Mouse (Mus musculus) CH12.LX (cell line): ENCODE measurements around the gene Ndufa13. TPM values are rescaled to one million over a fixed set of nuclear protein-coding genes. Genes with fewer than 3 reads are reported as not detected.

Experiments used
- DNase-seq: peaks from one replicate; pipeline ENCODE4 v3.0.0-alpha.2; 2013; ENCODE audit errors: extremely low read depth
- H3K27ac ChIP-seq: 2 replicates; pipeline ENCODE4 v1.5.1; 2012; ENCODE audit warnings: low read depth, mild to moderate bottlenecking, control low read depth, moderate library complexity; ENCODE audit not compliant: insufficient read depth
- H3K27me3 ChIP-seq: replicated peaks from 2 replicates; pipeline ENCODE3; 2012; ENCODE audit warnings: inconsistent platforms
- H3K36me3 ChIP-seq, 2 experiments: replicated peaks in 1 of 2; 2 replicates each; pipeline versions ENCODE3 to v1.6.1; 2012; ENCODE audit warnings: inconsistent platforms in 1 of 2, low read length in 1 of 2, mild to moderate bottlenecking in 1 of 2, mixed read lengths in 1 of 2, moderate library complexity in 1 of 2; ENCODE audit not compliant: control insufficient read depth in 1 of 2, insufficient read depth in 1 of 2
- H3K4me1 ChIP-seq, 2 experiments: 2 replicates each; pipeline ENCODE4 v1.6.1; 2012; ENCODE audit warnings: inconsistent platforms in 1 of 2, moderate library complexity in 1 of 2; ENCODE audit not compliant: insufficient read depth in 2 of 2, control insufficient read depth in 1 of 2
- H3K4me2 ChIP-seq: 2 replicates; pipeline ENCODE4 v1.6.1; 2012; ENCODE audit warnings: low read depth, mild to moderate bottlenecking, control low read depth; ENCODE audit not compliant: poor library complexity, insufficient read depth, severe bottlenecking
- H3K4me3 ChIP-seq, 3 experiments: fragments of 150-350 bp in 1 of 3; sonication (generic) in 1 of 3; replicated peaks in 1 of 3; 2 replicates each; pipeline versions ENCODE3 to v1.5.1; 2011 to 2012; ENCODE audit warnings: low read depth in 2 of 3, low read length in 2 of 3, mild to moderate bottlenecking in 2 of 3, moderate library complexity in 2 of 3, control low read depth in 1 of 3, improper control_type of control experiment in 1 of 3, inconsistent platforms in 1 of 3, mixed read lengths in 1 of 3; ENCODE audit not compliant: poor library complexity in 1 of 3
- H3K79me2 ChIP-seq: replicated peaks from 2 replicates; pipeline ENCODE4 v1.6.1; 2012; ENCODE audit warnings: mild to moderate bottlenecking, moderate library complexity; ENCODE audit not compliant: control insufficient read depth, poor library complexity, insufficient read depth, severe bottlenecking; ENCODE audit errors: extremely low read depth
- H3K9ac ChIP-seq: 2 replicates; pipeline ENCODE4 v1.6.1; 2012; ENCODE audit warnings: low read depth, mild to moderate bottlenecking, control low read depth, moderate library complexity; ENCODE audit not compliant: insufficient read depth
- H3K9me3 ChIP-seq: replicated peaks from 2 replicates; pipeline ENCODE3; 2012; ENCODE audit warnings: low read length, inconsistent platforms, mixed read lengths
- CHD1 ChIP-seq: IDR thresholded peaks from 2 replicates; pipeline ENCODE4 v1.6.1; 2012; ENCODE audit warnings: low read depth, low read length, improper control_type of control experiment, inconsistent platforms
- CHD2 ChIP-seq: IDR thresholded peaks from 2 replicates; pipeline ENCODE4 v1.6.1; 2011; ENCODE audit warnings: low read length, improper control_type of control experiment
- E2F4 ChIP-seq: IDR thresholded peaks from 2 replicates; pipeline ENCODE4 v1.6.1; 2011; ENCODE audit warnings: low read depth, low read length, improper control_type of control experiment; ENCODE audit not compliant: insufficient replicate concordance
- JUN ChIP-seq: IDR thresholded peaks from 2 replicates; pipeline ENCODE4 v1.6.1; 2011; ENCODE audit warnings: low read depth, mild to moderate bottlenecking, low read length, improper control_type of control experiment, moderate library complexity; ENCODE audit not compliant: insufficient read depth
- JUND ChIP-seq: conservative IDR thresholded peaks from 2 replicates; pipeline ENCODE4 v1.6.1; 2011; ENCODE audit warnings: low read depth, low read length, improper control_type of control experiment
- KAT2A ChIP-seq: IDR thresholded peaks from 2 replicates; pipeline ENCODE4 v1.6.1; 2012; ENCODE audit warnings: low read length, improper control_type of control experiment, inconsistent platforms; ENCODE audit not compliant: insufficient replicate concordance
- MAFK ChIP-seq: IDR thresholded peaks from 2 replicates; pipeline ENCODE4 v1.6.1; 2011; ENCODE audit warnings: low read length, improper control_type of control experiment; ENCODE audit not compliant: insufficient replicate concordance
- MAX ChIP-seq: IDR thresholded peaks from 2 replicates; pipeline ENCODE4 v1.6.1; 2011; ENCODE audit warnings: low read length, improper control_type of control experiment
- MAZ ChIP-seq: IDR thresholded peaks from 2 replicates; pipeline ENCODE4 v1.6.1; 2012; ENCODE audit warnings: low read depth, mild to moderate bottlenecking, inconsistent platforms, low read length, improper control_type of control experiment, moderate library complexity
- MEF2A ChIP-seq: IDR thresholded peaks from 2 replicates; pipeline ENCODE4 v1.6.1; 2014; ENCODE audit warnings: low read depth, mild to moderate bottlenecking, inconsistent platforms, low read length, improper control_type of control experiment, borderline replicate concordance
- MYC ChIP-seq: IDR thresholded peaks from 2 replicates; pipeline ENCODE4 v1.6.1; 2011; ENCODE audit warnings: low read depth, mild to moderate bottlenecking, improper control_type of control experiment, low read length
- PAX5 ChIP-seq: IDR thresholded peaks from 2 replicates; pipeline ENCODE4 v1.6.1; 2012; ENCODE audit warnings: low read length, inconsistent platforms, mixed read lengths
- RAD21 ChIP-seq: IDR thresholded peaks from 2 replicates; pipeline ENCODE4 v1.6.1; 2011; ENCODE audit warnings: low read depth, mild to moderate bottlenecking, low read length, improper control_type of control experiment, moderate library complexity
- SIN3A ChIP-seq: IDR thresholded peaks from 2 replicates; pipeline ENCODE4 v1.6.1; 2012; ENCODE audit warnings: low read length, improper control_type of control experiment, inconsistent platforms
- SMC3 ChIP-seq: IDR thresholded peaks from 2 replicates; pipeline ENCODE4 v1.6.1; 2011; ENCODE audit warnings: low read depth, low read length, improper control_type of control experiment
- TBP ChIP-seq: conservative IDR thresholded peaks from 2 replicates; pipeline ENCODE4 v1.6.1; 2011; ENCODE audit warnings: low read depth, low read length, improper control_type of control experiment
- TCF12 ChIP-seq: IDR thresholded peaks from 2 replicates; pipeline ENCODE4 v1.6.1; 2014; ENCODE audit warnings: low read depth, mild to moderate bottlenecking, inconsistent platforms, low read length, improper control_type of control experiment
- USF2 ChIP-seq: conservative IDR thresholded peaks from 2 replicates; pipeline ENCODE4 v1.6.1; 2011; ENCODE audit warnings: low read depth, low read length, improper control_type of control experiment
- ZC3H11A ChIP-seq: IDR thresholded peaks from 2 replicates; pipeline ENCODE4 v1.6.1; 2012; ENCODE audit warnings: low read depth, mild to moderate bottlenecking, inconsistent platforms, low read length, improper control_type of control experiment
- ZMIZ1 ChIP-seq: IDR thresholded peaks from 2 replicates; pipeline ENCODE4 v1.6.1; 2012; ENCODE audit warnings: low read depth, mild to moderate bottlenecking, inconsistent platforms, low read length, improper control_type of control experiment
- ZNF384 ChIP-seq: IDR thresholded peaks from 2 replicates; pipeline ENCODE4 v1.6.1; 2012; ENCODE audit warnings: low read depth, low read length, improper control_type of control experiment, inconsistent platforms
- dilution Hi-C: fragments of 300-500 bp; cut with MboI; formaldehyde crosslinking; loops from 2 replicates; pipeline ENCODE4 v1.14.3; 2020; ENCODE audit warnings: low sequenced_read_pairs; ENCODE audit not compliant: extremely low pct_unique_long_range_greater_than_20kb, extremely low pct_ligation_motif_present
- in situ Hi-C: fragments of 300-500 bp; cut with MboI; formaldehyde crosslinking; loops from 3 replicates; pipeline ENCODE4 v1.14.3; 2019; ENCODE audit warnings: low sequenced_read_pairs, low pct_ligation_motif_present, low pct_unique_long_range_greater_than_20kb, mixed read lengths
- polyA plus RNA-seq: library from polyadenylated mRNA; unstranded; fragments of >175 nt; gene quantifications from 2 replicates; pipeline ENCODE4 v1.2.1, GENCODE M21; 2012; ENCODE audit warnings: low read depth; ENCODE audit not compliant: insufficient read length
- total RNA-seq, 2 experiments: library from RNA; depleted of rRNA; stranded (reverse); fragments of 300-350 nt in 1 of 2; fragments of >200 nt in 1 of 2; gene quantifications; 2 replicates each; pipeline ENCODE4 v1.2.3; 2012 to 2014

The Ndufa13 gene
- total and polyA plus RNA-seq, 3 experiments: 74.7 to 177 (median 90.1) TPM

DNA sequence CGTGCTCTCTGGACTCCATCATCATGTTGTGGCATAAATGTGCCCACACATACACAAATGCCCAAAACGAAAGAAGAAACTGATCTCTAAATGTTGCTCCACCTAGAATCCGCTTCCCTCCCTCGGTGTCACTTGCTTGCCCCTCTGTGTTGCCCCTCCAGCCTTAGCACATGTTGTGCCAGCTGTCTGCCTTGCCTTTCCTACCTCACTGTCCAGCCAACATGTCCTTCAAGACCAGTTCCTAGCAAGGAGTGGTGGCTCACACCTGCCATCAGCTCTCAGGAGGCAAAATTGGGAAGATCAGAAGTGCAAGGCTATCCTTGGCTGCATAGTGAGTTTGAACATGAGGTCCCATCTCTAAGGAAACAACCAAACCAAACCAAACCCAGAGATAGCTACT is 25.0 kb downstream of the Ndufa13 start:
- TF ChIP-seq ZC3H11A (no peak), ZMIZ1 (no peak), SMC3 (no peak), MAX (no peak), MEF2A (no peak)
- Histone ChIP-seq H3K4me1 (no peaks in the 10 kb centered on the region), H3K79me2 (no peaks in the 10 kb centered on the region), H3K4me3 (no peak overlapping the region), H3K9ac (no peak overlapping the region), H3K27me3 (no peaks in the 10 kb centered on the region), H3K27ac (no peak overlapping the region), H3K9me3 (peaks cover 21% of the 10 kb centered on the region), H3K4me2 (no peak overlapping the region), H3K36me3 (peaks cover 0 to 15% of the 10 kb centered on the region in 2 experiments)
- no peak for DNase-seq
- in situ Hi-C loops: no loop called here
- dilution Hi-C loops: no loop called here

DNA sequence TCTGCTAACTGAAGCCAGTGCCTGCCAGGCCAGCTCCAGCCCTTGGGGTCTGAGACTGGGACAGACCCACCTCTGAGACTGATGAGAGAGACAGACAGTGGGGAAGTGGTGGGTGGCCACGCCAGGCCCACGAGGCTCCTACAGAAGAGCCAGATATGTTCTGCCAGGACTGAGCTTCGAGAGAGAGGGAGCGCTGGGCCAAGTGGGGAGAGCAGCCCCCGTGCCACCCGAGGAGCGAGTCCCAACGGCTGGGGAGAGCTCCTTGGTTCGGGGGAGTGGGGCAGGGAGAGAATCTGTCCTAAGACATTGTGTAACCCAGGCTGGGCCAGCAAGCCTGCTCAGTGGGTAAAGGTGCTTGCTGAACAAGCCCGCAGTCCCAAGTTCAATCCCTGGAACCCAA is 25.4 kb downstream of the Ndufa13 start:
- peaks cover 16% of the 10 kb centered on the region for H3K9me3 ChIP-seq
- H3K4me3 ChIP-seq: no peak overlapping the region
- no peaks in the 10 kb centered on the region for H3K79me2 ChIP-seq
- no peak overlapping the region for H3K9ac ChIP-seq
- in situ Hi-C loops (no loop called here), dilution Hi-C loops (no loop called here)
- TF ChIP-seq ZC3H11A (no peak), MAZ (no peak), TBP (no peak), RAD21 (no peak), MYC (no peak), MAFK (no peak), CHD2 (no peak), JUND (no peak), ZNF384 (no peak), USF2 (no peak), KAT2A (no peak), PAX5 (no peak), CHD1 (no peak), SIN3A (no peak), JUN (no peak), SMC3 (no peak), MEF2A (no peak), E2F4 (no peak), TCF12 (no peak)
- H3K27ac ChIP-seq: no peak overlapping the region
- no peak overlapping the region for H3K4me2 ChIP-seq
- no peaks in the 10 kb centered on the region for H3K27me3 ChIP-seq
- peaks cover 0 to 11% of the 10 kb centered on the region in 2 experiments for H3K36me3 ChIP-seq
- H3K4me1 ChIP-seq: no peaks in the 10 kb centered on the region
- no peak for DNase-seq
